Mouse (Mus musculus) brain, embryonic 14.5 days (tissue): ENCODE results near the gene Olfr309.

Source experiments
- CTCF ChIP-seq: fragments of 200-500 bp; IDR thresholded peaks from 2 replicates; pipeline ENCODE4 v1.5.1; 2012; ENCODE audit warnings: inconsistent platforms, mild to moderate bottlenecking, moderate library complexity, borderline replicate concordance; ENCODE audit not compliant: insufficient read depth, insufficient read length; ENCODE audit errors: extremely low read depth
- POLR2A ChIP-seq: fragments of 200-500 bp; IDR thresholded peaks from 2 replicates; pipeline ENCODE4 v1.6.1; 2012; ENCODE audit warnings: mild to moderate bottlenecking, inconsistent platforms, borderline replicate concordance; ENCODE audit not compliant: poor library complexity, insufficient read depth, insufficient read length, severe bottlenecking; ENCODE audit errors: extremely low read depth

DNA sequence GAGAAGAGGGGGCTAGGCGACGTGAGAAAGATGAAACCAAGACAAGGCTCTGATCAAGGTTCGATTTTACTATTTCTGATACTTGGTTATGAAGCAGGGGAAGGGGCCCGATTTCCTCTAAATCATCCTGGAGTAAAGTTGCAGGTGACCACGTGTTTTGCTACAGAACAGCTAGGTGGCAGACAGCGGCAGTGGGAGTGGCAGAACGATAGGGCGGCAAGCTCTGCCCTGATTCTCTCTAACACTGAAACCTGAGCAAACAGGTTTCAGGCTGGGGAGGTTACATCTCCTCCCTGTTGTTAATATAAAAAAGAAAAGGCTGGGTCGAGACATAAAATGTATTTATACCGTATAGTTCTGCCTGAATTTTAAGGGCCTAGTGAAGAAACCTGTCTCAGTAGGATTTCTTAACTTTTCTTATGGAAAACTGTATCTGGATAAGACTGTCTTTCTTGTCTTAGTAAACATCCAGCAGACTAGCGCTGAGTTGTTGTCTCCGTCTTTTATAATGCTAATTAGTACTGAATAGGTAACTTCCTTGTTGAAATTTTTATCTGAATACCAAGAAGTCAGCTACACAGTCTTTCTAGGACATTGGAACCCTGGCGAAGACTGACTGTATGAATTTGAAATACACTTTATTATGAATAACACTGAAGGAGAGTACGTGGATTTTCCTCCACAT, 29.5 kb upstream of the Olfr309 start:
- TF ChIP-seq POLR2A: no peak
- no peak for TF ChIP-seq CTCF
